Mouse (Mus musculus): Measurements from ENCODE around the gene Ugt1a6b.
A peak's percentile ranks its signal among the peaks of the same experiment; 100 is the strongest.

The Ugt1a6b gene

DNA sequence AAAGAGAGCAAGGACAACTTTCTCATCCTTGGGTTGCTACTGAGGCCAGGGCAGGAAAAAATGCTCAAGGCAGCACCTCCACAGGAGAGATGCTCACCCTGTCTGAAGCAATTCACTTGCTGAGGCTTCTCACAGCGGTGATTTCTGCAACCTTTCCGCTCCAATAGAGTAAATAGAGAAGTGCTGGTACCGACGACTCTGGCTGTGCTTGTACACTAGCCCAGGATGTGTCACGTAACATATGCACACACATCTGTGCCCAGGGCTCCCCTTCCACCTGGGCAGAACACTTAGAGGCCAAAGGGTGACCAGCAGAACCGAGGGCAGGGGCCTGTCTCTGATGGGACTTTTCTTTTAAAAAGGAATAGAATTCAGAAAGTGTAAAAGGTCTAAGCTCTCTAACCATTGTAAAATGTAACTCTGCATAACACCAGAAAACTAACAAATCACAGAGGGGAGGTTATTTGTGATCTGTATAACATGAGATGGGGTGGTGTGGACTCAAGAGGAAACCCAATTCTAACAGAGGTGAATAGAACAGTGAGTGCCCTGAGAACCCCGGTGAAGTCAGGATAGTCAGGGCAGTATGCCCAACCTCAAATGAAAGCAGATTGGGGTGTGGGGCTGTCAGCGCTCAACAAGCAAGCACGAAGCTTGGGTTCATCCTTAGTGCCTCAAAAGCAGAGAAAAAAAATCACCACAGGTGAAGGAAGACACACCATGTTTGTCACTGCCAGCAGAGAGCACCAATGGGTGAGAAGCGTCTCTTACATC, 157.7 kb downstream of the Ugt1a6b start:
- DNase-seq (ENCODE audit: low spot score in 2 of 2) = no peak

DNA sequence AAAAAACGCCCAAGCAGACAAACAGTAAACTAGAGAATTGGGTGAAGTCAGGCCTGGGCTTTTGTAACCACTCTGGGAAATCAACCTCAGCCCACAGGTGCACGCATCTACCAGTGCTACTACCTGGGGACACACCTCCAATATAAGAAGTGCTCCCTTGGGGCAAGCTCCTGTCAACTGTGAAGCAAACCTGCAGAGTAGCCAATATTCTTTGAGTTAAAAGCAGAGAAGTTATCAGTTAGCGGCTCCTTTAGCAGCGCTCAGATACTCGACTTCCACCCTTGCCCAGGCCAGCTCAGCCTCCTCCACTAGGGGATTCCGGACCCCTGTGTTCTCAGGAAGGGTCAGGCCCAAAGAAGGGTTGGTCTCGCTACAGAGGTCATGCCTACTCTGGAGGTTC, 158.7 kb downstream of the Ugt1a6b start:
- DNase-seq (ENCODE audit: low spot score in 2 of 2) = no peak

DNA sequence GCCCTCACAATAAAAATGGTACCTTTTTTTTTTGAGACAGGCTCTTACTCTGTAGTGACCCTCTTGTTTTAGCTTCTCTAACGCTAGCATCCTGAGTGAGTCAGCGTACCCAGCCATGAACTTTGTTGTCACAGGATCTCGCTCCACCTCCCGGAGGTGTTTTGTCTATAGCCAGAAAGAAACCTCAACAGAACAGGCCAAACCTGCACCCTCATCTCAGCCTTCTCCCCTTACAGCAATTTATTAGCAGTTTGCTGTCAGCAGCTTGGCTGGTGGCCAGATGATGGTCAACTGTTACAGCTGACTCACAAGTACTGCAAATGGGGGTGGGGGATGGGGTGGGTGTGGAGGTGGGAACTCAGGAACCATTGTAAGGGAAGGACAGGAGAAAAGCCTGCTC, 159.2 kb downstream of the Ugt1a6b start:
- peak in 1 of 2 experiments; percentile 30 for DNase-seq (ENCODE audit: low spot score in 2 of 2)

DNA sequence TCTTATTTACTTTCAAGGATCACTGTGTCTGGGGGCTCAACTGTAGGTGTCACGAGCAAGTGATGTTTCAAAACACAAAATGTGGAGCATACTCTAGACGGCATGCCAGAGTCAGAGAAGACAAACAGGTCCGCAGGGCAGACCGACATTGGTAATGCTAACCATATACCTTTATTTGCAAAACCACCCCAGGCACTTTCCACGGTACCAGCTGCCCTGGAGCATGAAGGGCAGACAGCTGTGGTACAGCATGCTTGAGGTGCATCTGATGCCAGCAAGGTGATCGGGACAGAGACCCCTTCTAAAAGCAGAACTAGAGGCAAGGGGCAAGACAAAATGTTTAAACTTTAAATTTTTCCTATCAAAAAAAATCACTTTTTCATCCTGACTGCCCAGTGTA, 159.9 kb downstream of the Ugt1a6b start:
- no peak for DNase-seq (ENCODE audit: low spot score in 2 of 2)

DNA sequence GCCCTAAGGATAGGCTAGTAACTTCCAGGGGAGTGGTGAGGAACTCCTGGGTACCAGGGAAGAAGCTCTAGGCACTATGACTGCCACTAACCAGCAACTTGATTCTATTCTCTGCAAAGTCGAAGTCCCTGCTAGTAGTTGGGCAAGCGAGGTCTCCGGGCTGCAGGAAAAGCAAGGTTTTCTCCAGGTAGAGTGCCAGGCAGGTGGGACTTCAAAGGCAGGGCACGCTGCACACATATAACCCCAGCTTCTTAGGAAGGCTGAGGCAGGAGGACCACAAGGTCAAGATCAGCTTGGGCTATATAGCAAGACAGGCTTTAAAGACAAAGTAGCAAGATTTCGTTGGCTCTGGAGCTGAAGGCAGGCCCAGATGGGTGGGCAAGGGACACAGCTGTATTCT, 160.7 kb downstream of the Ugt1a6b start:
- no peak for DNase-seq (ENCODE audit: low spot score in 2 of 2)

DNA sequence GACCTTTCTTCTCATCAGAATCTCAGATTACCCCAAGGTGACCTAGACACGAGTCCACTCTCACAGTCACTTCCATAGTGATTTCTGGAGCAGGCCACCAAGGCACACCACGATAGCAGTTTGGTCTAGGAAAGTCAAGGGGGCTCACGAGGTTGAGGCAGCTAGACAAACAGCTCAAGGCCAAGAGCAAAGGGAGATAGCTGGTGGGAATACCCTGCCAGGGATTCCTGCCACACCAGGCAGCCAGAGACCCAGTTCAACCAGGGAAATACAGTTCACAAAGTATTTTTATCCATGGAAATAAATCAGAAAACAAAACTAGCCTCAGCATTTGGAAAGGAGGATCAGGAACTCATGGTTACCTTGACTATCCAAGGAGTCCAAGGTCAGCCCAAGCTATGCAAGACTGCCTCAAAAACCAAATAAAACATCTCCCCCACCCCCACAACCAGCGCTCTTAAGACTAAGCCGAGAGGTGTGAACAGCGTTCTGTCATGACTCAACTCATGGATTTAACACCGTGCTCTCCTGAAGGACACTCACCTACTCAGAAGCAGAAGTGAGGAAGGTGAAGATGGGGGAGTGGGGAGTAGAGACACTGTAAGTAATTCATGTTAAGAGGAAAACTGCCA, 161.3 kb downstream of the Ugt1a6b start:
- DNase-seq (ENCODE audit: low spot score in 2 of 2) = no peak

DNA sequence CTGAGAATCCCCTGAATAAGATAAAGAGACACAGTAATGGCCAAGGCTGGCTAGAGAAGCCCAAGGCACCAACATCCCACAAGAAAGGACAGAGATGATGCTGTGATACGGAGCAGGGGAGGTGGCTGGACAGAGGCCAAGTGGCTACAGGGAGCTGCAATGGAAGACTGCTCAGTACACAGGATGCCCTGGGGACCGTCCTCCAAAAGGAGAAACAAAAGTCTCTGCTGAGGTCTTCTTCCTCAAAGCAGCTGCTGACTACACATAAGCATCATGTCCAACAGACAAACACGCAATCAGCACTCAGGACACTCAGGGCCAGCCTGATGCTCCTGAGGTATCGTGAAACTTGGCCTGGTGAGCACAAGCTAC, 161.8 kb downstream of the Ugt1a6b start:
- DNase-seq (ENCODE audit: low spot score in 2 of 2) = no peak

DNA sequence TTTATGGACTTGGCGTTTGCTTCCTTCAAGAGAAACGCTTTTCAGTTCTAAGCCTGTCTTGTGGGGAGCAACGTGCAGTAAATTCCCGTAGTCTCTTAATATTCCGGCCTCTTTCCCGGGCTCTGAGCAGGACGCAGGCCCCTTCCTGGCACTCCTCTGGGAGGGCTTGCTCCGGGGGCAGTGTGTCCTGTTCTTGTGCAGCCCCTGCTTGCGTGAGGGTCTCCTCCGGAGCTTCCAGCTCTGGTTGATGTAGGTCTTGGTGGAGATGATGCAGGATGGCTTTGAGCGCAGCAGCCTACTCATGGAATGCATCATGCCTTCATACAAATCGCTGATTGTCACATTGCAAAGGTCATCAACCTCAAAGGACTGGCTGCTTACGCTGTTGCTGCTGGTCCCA, 163.1 kb downstream of the Ugt1a6b start:
- no peak for DNase-seq (ENCODE audit: low spot score in 2 of 2)

DNA sequence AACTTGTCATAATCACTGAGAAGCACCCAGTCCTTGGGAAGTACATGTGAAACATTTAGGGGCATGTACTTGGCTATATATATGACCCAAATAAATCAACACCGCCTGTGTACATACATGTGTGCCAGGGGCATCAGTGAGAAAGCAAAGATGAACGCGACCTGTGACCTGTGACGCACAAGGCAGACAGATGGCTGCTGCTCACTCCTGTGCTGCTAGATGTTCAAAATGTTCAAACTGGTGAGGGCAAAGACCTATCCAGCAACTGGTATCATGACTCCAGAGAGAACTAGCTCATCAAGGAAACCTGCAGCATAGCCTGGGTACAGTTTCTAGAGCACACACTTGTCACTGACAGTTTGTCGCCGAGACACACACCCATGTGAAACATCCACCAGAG, 164.4 kb downstream of the Ugt1a6b start:
- DNase-seq (ENCODE audit: low spot score in 2 of 2) = no peak

DNA sequence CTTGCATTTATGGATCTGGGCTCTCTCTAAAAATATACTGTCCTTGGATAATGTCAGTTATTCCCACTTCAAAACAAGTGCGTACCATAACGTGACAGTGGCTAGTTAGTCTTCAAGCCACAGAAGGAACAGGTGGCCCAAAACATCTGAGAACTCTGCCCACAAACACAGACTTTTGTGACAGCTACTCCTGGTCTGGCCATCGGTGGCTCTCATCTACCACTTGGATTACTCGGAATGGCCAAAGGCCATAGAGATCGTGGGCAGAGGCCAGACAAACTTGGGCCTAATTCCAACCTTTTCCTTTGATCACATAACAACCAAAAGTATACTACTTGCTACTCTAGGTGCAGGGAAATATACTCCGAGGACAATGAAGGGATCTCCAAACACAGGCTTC, 165.0 kb downstream of the Ugt1a6b start:
- no peak for DNase-seq (ENCODE audit: low spot score in 2 of 2)

All from heart, adult 9 months (tissue).